Mouse (Mus musculus) heart, adult 18-20 months (tissue): ENCODE measurements at regions not wholly inside any gene's neighbourhood (a gene's known extent, or its start where the extent isn't known, plus 50 kb on each side); places are given as distances from the start of the nearest gene placed in this dataset.
"Not testable (repeated sequence)": the region's sequence is repeated elsewhere in the genome, so short reads cannot be mapped to it uniquely, and the experiment has no call there.

Source experiments
- DNase-seq, 2 experiments: peaks; one replicate each; pipeline ENCODE4 v3.0.0; 2021 to 2022; ENCODE audit warnings: mixed read lengths in 1 of 2

- no peak for DNase-seq
These were observed 67.7 kb downstream of the Alg10b start for GRCm38 (mm10) chr15:90291848-90292247.

GRCm38 (mm10) chr15:90294353-90294922 lies 70.3 kb downstream of the Alg10b start:
- peak; percentile 2 to 4 for DNase-seq

- DNase-seq, result no peak
These were observed 74.5 kb downstream of the Alg10b start for GRCm38 (mm10) chr15:90298566-90298965.

GRCm38 (mm10) chr15:90303393-90303792 lies 79.3 kb downstream of the Alg10b start:
- DNase-seq, result no peak

- no peak for DNase-seq
These were observed 80.9 kb downstream of the Alg10b start for GRCm38 (mm10) chr15:90305051-90305450.

GRCm38 (mm10) chr15:90306866-90307265 lies 82.8 kb downstream of the Alg10b start:
- no peak for DNase-seq

GRCm38 (mm10) chr15:90308433-90308832 lies 84.3 kb downstream of the Alg10b start:
- not testable (repeated sequence) for DNase-seq

- no peak for DNase-seq
These were observed 84.8 kb downstream of the Alg10b start for GRCm38 (mm10) chr15:90308869-90309268.

GRCm38 (mm10) chr15:90309664-90310063 lies 85.6 kb downstream of the Alg10b start:
- DNase-seq, result no peak

GRCm38 (mm10) chr15:90321774-90322173 lies 97.7 kb downstream of the Alg10b start:
- DNase-seq, result no peak

GRCm38 (mm10) chr15:90333275-90333674 lies 109.2 kb downstream of the Alg10b start:
- no peak for DNase-seq

- no peak for DNase-seq
These were observed 109.7 kb downstream of the Alg10b start for GRCm38 (mm10) chr15:90333766-90334165.

GRCm38 (mm10) chr15:90334406-90334805 lies 110.3 kb downstream of the Alg10b start:
- no peak for DNase-seq

GRCm38 (mm10) chr15:90335506-90335905 lies 111.4 kb downstream of the Alg10b start:
- DNase-seq, result no peak

- DNase-seq, result no peak
These were observed 116.0 kb downstream of the Alg10b start for GRCm38 (mm10) chr15:90340089-90340488.

- DNase-seq, result no peak
These were observed 117.2 kb downstream of the Alg10b start for GRCm38 (mm10) chr15:90341261-90341660.

GRCm38 (mm10) chr15:90343771-90344170 lies 119.7 kb downstream of the Alg10b start:
- DNase-seq, result no peak

- no peak for DNase-seq
These were observed 120.8 kb downstream of the Alg10b start for GRCm38 (mm10) chr15:90344956-90345355.

- no peak for DNase-seq
These were observed 122.1 kb downstream of the Alg10b start for GRCm38 (mm10) chr15:90346162-90346561.

- no peak for DNase-seq
These were observed 122.6 kb downstream of the Alg10b start for GRCm38 (mm10) chr15:90346757-90347156.

GRCm38 (mm10) chr15:90351898-90352297 lies 127.8 kb downstream of the Alg10b start:
- no peak for DNase-seq

- DNase-seq, result no peak
These were observed 141.5 kb downstream of the Alg10b start for GRCm38 (mm10) chr15:90365656-90366055.

- no peak for DNase-seq
These were observed 153.8 kb downstream of the Alg10b start for GRCm38 (mm10) chr15:90377959-90378358.

GRCm38 (mm10) chr15:90396961-90397360 lies 172.8 kb downstream of the Alg10b start:
- no peak for DNase-seq
